In genomic region chr12:76813543-76813942, GRCm38 (mm10) we compare ENCODE assay signal across 26 mouse cellular contexts. TPM values are rescaled to one million over a fixed set of nuclear protein-coding genes. Genes with fewer than 3 reads are reported as not detected.
DNase-seq lines count a peak whose midpoint lies in the region; ATAC-seq and TF ChIP-seq lines count a peak whose summit lies in the region.
"Had no signal": no experiment of that assay in that cellular context is flagged by ENCODE, and none has a peak within 500 bp of the region (broad histone marks: within the 10 kb centered on the region; RNA-seq: fewer than 3 reads in every experiment).

No protein-coding gene starts in this region.

- WGBS in heart, embryonic 12.5 days, result 47% methylated on average over 10 of the region's 10 CpGs
- WGBS in heart, adult 2 months, result 43% methylated on average over 10 of the region's 10 CpGs
- 75% methylated on average over 10 of the region's 10 CpGs for WGBS in hindbrain, embryonic 13.5 days

- H3K4me1 ChIP-seq in heart, embryonic 12.5 days (replicated peaks), result 0 out of 2 replicates have a peak, but pooled peaks cover 5% of the 10 kb centered on the region
- no peaks in the 10 kb centered on the region; the same call in 1 of the 2 replicates for H3K4me1 ChIP-seq in heart, adult 2 months (ENCODE audit: control insufficient read depth, insufficient read depth, low read length)
- peaks cover 20% of the 10 kb centered on the region for H3K4me1 ChIP-seq in bone marrow macrophage, adult 2 months (ENCODE audit: control insufficient read depth, insufficient read depth, low read length)
- peaks cover 17% of the 10 kb centered on the region for H3K4me1 ChIP-seq in hindbrain, embryonic 13.5 days (replicated peaks)

- H3K9me3 ChIP-seq in heart, embryonic 12.5 days (replicated peaks), result no peaks in the 10 kb centered on the region
- H3K9me3 ChIP-seq in hindbrain, embryonic 13.5 days, result no peaks in the 10 kb centered on the region
- H3K9me3 ChIP-seq: embryonic facial prominence, embryonic 10.5 days; embryonic facial prominence, embryonic 13.5 days; forebrain, embryonic 13.5 days; heart, embryonic 13.5 days; hindbrain, embryonic 12.5 days; intestine, embryonic 15.5 days had no signal

- no peaks in the 10 kb centered on the region for H3K36me3 ChIP-seq in heart, embryonic 12.5 days
- H3K36me3 ChIP-seq in heart, adult 2 months (ENCODE audit: control insufficient read depth, insufficient read depth, low read length), result no peaks in the 10 kb centered on the region
- peaks cover 18% of the 10 kb centered on the region; the same call in 1 of the 2 replicates for H3K36me3 ChIP-seq in hindbrain, embryonic 13.5 days
- H3K36me3 ChIP-seq: embryonic facial prominence, embryonic 10.5 days; embryonic facial prominence, embryonic 13.5 days; heart, embryonic 13.5 days; hindbrain, embryonic 12.5 days; intestine, embryonic 15.5 days had no signal

- H3K4me3 ChIP-seq in heart, embryonic 12.5 days, result no peak overlapping the region
- H3K4me3 ChIP-seq in heart, adult 2 months, result no peak overlapping the region
- 0 out of 2 replicates have a peak overlapping the region, but pooled peaks have one; percentile 4 for H3K4me3 ChIP-seq in bone marrow macrophage, adult 2 months (ENCODE audit: insufficient read depth, low read length)
- no peak overlapping the region for H3K4me3 ChIP-seq in hindbrain, embryonic 13.5 days
- H3K4me3 ChIP-seq: embryonic facial prominence, embryonic 10.5 days; embryonic facial prominence, embryonic 13.5 days; erythroblast, embryonic 14.5 days; forebrain, embryonic 13.5 days; heart, embryonic 13.5 days; hindbrain, embryonic 12.5 days; intestine, embryonic 15.5 days had no signal

- H3K27ac ChIP-seq in heart, embryonic 12.5 days (ENCODE audit: poor library complexity, severe bottlenecking), result no peak overlapping the region
- H3K27ac ChIP-seq in heart, adult 2 months, result no peak overlapping the region
- H3K27ac ChIP-seq in bone marrow macrophage, adult 2 months (ENCODE audit: insufficient read depth, low read depth, low read length), result no peak overlapping the region
- no peak overlapping the region for H3K27ac ChIP-seq in hindbrain, embryonic 13.5 days
- H3K27ac ChIP-seq: embryonic facial prominence, embryonic 10.5 days; embryonic facial prominence, embryonic 13.5 days; forebrain, embryonic 13.5 days; heart, embryonic 13.5 days; hindbrain, embryonic 12.5 days; intestine, embryonic 15.5 days had no signal

- TF ChIP-seq POLR2A in heart, adult 2 months (IDR thresholded peaks at IDR 0.05; ENCODE audit: insufficient read depth, low read depth, low read length), result no peak
- no peak for TF ChIP-seq POLR2A in bone marrow macrophage, adult 2 months (IDR thresholded peaks at IDR 0.05; ENCODE audit: borderline replicate concordance, low read depth, low read length)

- no peak overlapping the region for H3K4me2 ChIP-seq in heart, embryonic 12.5 days
- H3K4me2 ChIP-seq in hindbrain, embryonic 13.5 days, result no peak overlapping the region
- H3K4me2 ChIP-seq: embryonic facial prominence, embryonic 13.5 days; forebrain, embryonic 13.5 days; heart, embryonic 13.5 days; hindbrain, embryonic 12.5 days; intestine, embryonic 15.5 days had no signal

- H3K27me3 ChIP-seq in heart, embryonic 12.5 days (replicated peaks), result 0 out of 2 replicates have a peak, but pooled peaks cover 12% of the 10 kb centered on the region
- H3K27me3 ChIP-seq in heart, adult 2 months (ENCODE audit: control insufficient read depth, insufficient read depth, low read length), result no peaks in the 10 kb centered on the region
- 0 out of 2 replicates have a peak, but pooled peaks cover 2% of the 10 kb centered on the region for H3K27me3 ChIP-seq in hindbrain, embryonic 13.5 days
- H3K27me3 ChIP-seq: embryonic facial prominence, embryonic 13.5 days; forebrain, embryonic 13.5 days; hindbrain, embryonic 12.5 days; intestine, embryonic 15.5 days had no signal

- intact Hi-C loops in heart, adult 2 months (cut with DNase I), result no loop called here

- ATAC-seq in heart, embryonic 12.5 days (ENCODE audit: insufficient number of reproducible peaks, low FRiP score), result no peak
- ATAC-seq in granulocyte monocyte progenitor cell, adult 5-6 weeks (replicated peaks; ENCODE audit: poor library complexity, severe bottlenecking), result peak; percentile 69
- peak; percentile 61 for ATAC-seq in megakaryocyte progenitor cell, adult 5-6 weeks (replicated peaks; ENCODE audit: poor library complexity)
- no peak for ATAC-seq in hindbrain, embryonic 13.5 days (ENCODE audit: low FRiP score)
- ATAC-seq: activated CD4-positive, CD25-positive, alpha-beta regulatory T cell, adult 4 months; forebrain, embryonic 13.5 days; forebrain, embryonic 16.5 days; hindbrain, embryonic 16.5 days; intestine, embryonic 15.5 days had no signal

- TF ChIP-seq CTCF in heart, adult 2 months (IDR thresholded peaks at IDR 0.05), result no peak
- no peak for TF ChIP-seq CTCF in bone marrow macrophage, adult 2 months (IDR thresholded peaks at IDR 0.05; ENCODE audit: low read depth, low read length)

- no peak for DNase-seq in heart, adult 2 months
- DNase-seq in frontal cortex, postnatal 36 days (ENCODE audit: low spot score in 2 of 2), result no peak
- DNase-seq: adrenal gland, adult 8-10 months; adrenal gland, postnatal 25 days; embryo, embryonic 11 days; gastrocnemius, postnatal 25 days; kidney, adult 11 months; kidney, adult 8-10 months had no signal

- TF ChIP-seq EP300 in heart, adult 2 months (IDR thresholded peaks at IDR 0.05; ENCODE audit: insufficient read depth, low read depth, low read length), result no peak

- H3K9ac ChIP-seq in heart, embryonic 12.5 days, result 0 out of 2 replicates have a peak overlapping the region, but pooled peaks have one; percentile 15
- no peak overlapping the region for H3K9ac ChIP-seq in heart, adult 2 months (ENCODE audit: low read depth, low read length)
- no peak overlapping the region for H3K9ac ChIP-seq in hindbrain, embryonic 13.5 days
- H3K9ac ChIP-seq: embryonic facial prominence, embryonic 13.5 days; forebrain, embryonic 13.5 days; heart, embryonic 13.5 days; hindbrain, embryonic 12.5 days; intestine, embryonic 15.5 days had no signal

- no peaks in the 10 kb centered on the region for H3K79me2 ChIP-seq in heart, adult 2 months (replicated peaks; ENCODE audit: control insufficient read depth, insufficient read depth, low read length)

RNA-seq across cellular contexts. Expression of gene Rab15, which starts 9.2 kb away (rescaled TPM):
- 2.9 and 3.6 TPM in 2 replicates for polyA plus RNA-seq in heart, embryonic 12.5 days (2016; fragmentation: Nextera tagmentation; extraction: Ambion mirVana)
- under 1 TPM; 0.70 to 0.91 TPM for total RNA-seq in heart, adult 2 months (2021)
- 1.4 and 1.9 TPM in 2 replicates for polyA plus RNA-seq in heart, adult 2 months (2012; rRNA removed)
- not detected in 2 replicates for polyA plus RNA-seq in bone marrow macrophage, adult 2 months (2012; ENCODE audit: insufficient read depth, insufficient read length, missing spikeins)
- not detected in 2 replicates for total RNA-seq in granulocyte monocyte progenitor cell, adult 5-6 weeks (2014; fragmentation: Nextera tagmentation)
- total RNA-seq in granulocyte monocyte progenitor cell, adult 5-6 weeks (2017), result not detected in 2 replicates
- not detected in 2 replicates for total RNA-seq in megakaryocyte progenitor cell, adult 5-6 weeks (2015)
- total RNA-seq in megakaryocyte progenitor cell, adult 5-6 weeks (2017), result 1.1 TPM in 1 of 2 replicates, not detected in the other
- 29.0 and 30.9 TPM in 2 replicates for polyA plus RNA-seq in hindbrain, embryonic 13.5 days (2015; fragmentation: Nextera tagmentation; extraction: Ambion mirVana)
- total RNA-seq: hematopoietic stem cell, adult 5-6 weeks had no signal
- polyA plus RNA-seq: activated CD4-positive, CD25-positive, alpha-beta regulatory T cell, adult 4 months; erythroblast, embryonic 14.5 days had no signal

RNA-seq across cellular contexts. Expression of gene Gpx2, which starts 18.2 kb away (rescaled TPM):
- 0.49 TPM in 1 of 2 replicates, not detected in the other for polyA plus RNA-seq in heart, embryonic 12.5 days (2016; fragmentation: Nextera tagmentation; extraction: Ambion mirVana)
- not detected for total RNA-seq in heart, adult 2 months (2021)
- polyA plus RNA-seq in heart, adult 2 months (2012; rRNA removed), result 5.0 TPM in 1 of 2 replicates, not detected in the other
- not detected in 2 replicates for polyA plus RNA-seq in bone marrow macrophage, adult 2 months (2012; ENCODE audit: insufficient read depth, insufficient read length, missing spikeins)
- not detected in 2 replicates for total RNA-seq in granulocyte monocyte progenitor cell, adult 5-6 weeks (2014; fragmentation: Nextera tagmentation)
- not detected in 2 replicates for total RNA-seq in granulocyte monocyte progenitor cell, adult 5-6 weeks (2017)
- total RNA-seq in megakaryocyte progenitor cell, adult 5-6 weeks (2015), result not detected in 2 replicates
- not detected in 2 replicates for total RNA-seq in megakaryocyte progenitor cell, adult 5-6 weeks (2017)
- polyA plus RNA-seq in hindbrain, embryonic 13.5 days (2015; fragmentation: Nextera tagmentation; extraction: Ambion mirVana), result 0.21 TPM in 1 of 2 replicates, not detected in the other
- total RNA-seq: adrenal gland, postnatal 25 days; gastrocnemius, adult 8-10 months; gastrocnemius, postnatal 25 days; heart, postnatal 25 days; hematopoietic stem cell, adult 5-6 weeks had no signal
- polyA plus RNA-seq: activated CD4-positive, CD25-positive, alpha-beta regulatory T cell, adult 4 months; erythroblast, embryonic 14.5 days had no signal

RNA-seq across cellular contexts. Expression of gene Fntb, which starts 48.2 kb away (rescaled TPM):
- polyA plus RNA-seq in heart, embryonic 12.5 days (2016; fragmentation: Nextera tagmentation; extraction: Ambion mirVana), result 30.9 and 31.7 TPM in 2 replicates
- 10 to 100 TPM; 12.6 to 13.7 TPM for total RNA-seq in heart, adult 2 months (2021)
- 19.1 and 20.2 TPM in 2 replicates for polyA plus RNA-seq in heart, adult 2 months (2012; rRNA removed)
- polyA plus RNA-seq in bone marrow macrophage, adult 2 months (2012; ENCODE audit: insufficient read depth, insufficient read length, missing spikeins), result 4.3 and 5.5 TPM in 2 replicates
- total RNA-seq in granulocyte monocyte progenitor cell, adult 5-6 weeks (2014; fragmentation: Nextera tagmentation), result 17.4 and 19.3 TPM in 2 replicates
- 5.2 and 8.8 TPM in 2 replicates for total RNA-seq in granulocyte monocyte progenitor cell, adult 5-6 weeks (2017)
- 11.9 and 12.7 TPM in 2 replicates for total RNA-seq in megakaryocyte progenitor cell, adult 5-6 weeks (2015)
- 5.0 and 7.3 TPM in 2 replicates for total RNA-seq in megakaryocyte progenitor cell, adult 5-6 weeks (2017)
- 33.3 and 37.3 TPM in 2 replicates for polyA plus RNA-seq in hindbrain, embryonic 13.5 days (2015; fragmentation: Nextera tagmentation; extraction: Ambion mirVana)

RNA-seq across cellular contexts. Expression of gene Churc1, which starts 48.2 kb away (rescaled TPM):
- polyA plus RNA-seq in heart, embryonic 12.5 days (2016; fragmentation: Nextera tagmentation; extraction: Ambion mirVana), result 124 and 131 TPM in 2 replicates
- total RNA-seq in heart, adult 2 months (2021), result 10 to 100 TPM; 76.2 to 87.3 TPM
- 96.7 and 183 TPM in 2 replicates for polyA plus RNA-seq in heart, adult 2 months (2012; rRNA removed)
- 52.1 and 52.3 TPM in 2 replicates for polyA plus RNA-seq in bone marrow macrophage, adult 2 months (2012; ENCODE audit: insufficient read depth, insufficient read length, missing spikeins)
- 73.3 and 90.6 TPM in 2 replicates for total RNA-seq in granulocyte monocyte progenitor cell, adult 5-6 weeks (2014; fragmentation: Nextera tagmentation)
- 40.6 and 62.0 TPM in 2 replicates for total RNA-seq in granulocyte monocyte progenitor cell, adult 5-6 weeks (2017)
- total RNA-seq in megakaryocyte progenitor cell, adult 5-6 weeks (2015), result 57.2 and 68.0 TPM in 2 replicates
- total RNA-seq in megakaryocyte progenitor cell, adult 5-6 weeks (2017), result 46.1 and 48.9 TPM in 2 replicates
- polyA plus RNA-seq in hindbrain, embryonic 13.5 days (2015; fragmentation: Nextera tagmentation; extraction: Ambion mirVana), result 144 and 152 TPM in 2 replicates

Comparison
In these comparisons a context has a peak if more than half of its experiments do, and no peak if none do; other contexts are left out.
1. ATAC-seq: peak in granulocyte monocyte progenitor cell, adult 5-6 weeks (single experiment) and megakaryocyte progenitor cell, adult 5-6 weeks (single experiment); none in heart, embryonic 12.5 days (single experiment) and hindbrain, embryonic 13.5 days (single experiment).